Mouse (Mus musculus) thymus, adult 2 months (tissue): ENCODE results near the gene A530032D15Rik.
"Not testable (repeated sequence)": the region's sequence is repeated elsewhere in the genome, so short reads cannot be mapped to it uniquely, and the experiment has no call there.

Source experiments
- CTCF ChIP-seq: fragments of 200-500 bp; IDR thresholded peaks from 2 replicates; pipeline ENCODE4 v1.5.1; 2012; ENCODE audit warnings: mild to moderate bottlenecking, control low read depth, low read length, moderate library complexity, borderline replicate concordance; ENCODE audit not compliant: control insufficient read depth, poor library complexity, insufficient read depth; ENCODE audit errors: extremely low read depth
- POLR2A ChIP-seq: fragments of 200-500 bp; IDR thresholded peaks from 2 replicates; pipeline ENCODE4 v1.6.1; 2012; ENCODE audit warnings: mild to moderate bottlenecking, low read length, control low read depth, moderate library complexity; ENCODE audit not compliant: control insufficient read depth, poor library complexity, insufficient read depth; ENCODE audit errors: extremely low read depth

DNA sequence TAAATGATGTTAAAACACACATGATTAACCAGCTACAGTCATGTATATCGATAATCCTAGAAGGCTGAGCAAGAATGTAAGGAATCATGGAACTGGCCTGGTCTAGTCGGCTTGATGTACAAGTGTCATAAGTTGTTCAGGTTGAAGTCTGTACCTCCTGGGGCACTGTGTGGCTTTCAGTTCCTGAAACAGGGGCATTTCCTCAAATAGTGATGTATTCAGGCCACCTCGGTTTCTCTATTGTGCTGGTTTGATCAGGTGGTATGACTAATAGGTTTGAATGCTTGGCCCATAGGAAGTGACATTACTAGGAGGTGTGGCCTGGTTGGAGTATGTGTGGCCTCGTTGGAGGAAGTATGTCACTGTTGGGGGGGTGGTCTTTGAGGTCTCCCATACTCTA is 75.3 kb downstream of the A530032D15Rik start:
- not testable (repeated sequence) for TF ChIP-seq CTCF, POLR2A
